Mouse (Mus musculus): ENCODE results near the gene Umad1. TPM values are rescaled to one million over a fixed set of nuclear protein-coding genes. Genes with fewer than 3 reads are reported as not detected.
A peak's percentile ranks its signal among the peaks of the same experiment; 100 is the strongest.

Umad1 gene
- polyA plus RNA-seq, 1 experiment from 2014 or later, result 15.7 TPM

DNA sequence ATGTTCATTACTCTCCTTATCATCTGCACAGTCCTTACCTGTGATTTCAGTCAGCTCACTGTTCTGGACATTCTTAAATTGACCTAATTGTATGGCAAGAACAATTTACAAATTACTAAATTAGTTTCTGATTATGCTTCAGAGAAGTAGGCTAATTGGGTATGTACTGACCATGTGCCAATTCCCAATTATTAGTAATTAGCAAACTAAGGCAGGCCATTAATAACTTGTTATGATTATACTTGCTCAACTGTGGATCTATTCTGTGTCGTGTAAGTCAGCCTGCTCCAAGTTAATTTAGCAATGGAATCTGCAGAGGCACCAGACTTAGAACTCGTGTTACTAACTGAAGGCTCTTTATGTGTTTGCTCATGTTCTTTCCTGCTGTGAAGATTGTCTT, 114.0 kb downstream of the Umad1 start:
- H3K4me1 ChIP-seq (replicated peaks), result no peaks in the 10 kb centered on the region
- H3K9me3 ChIP-seq (replicated peaks), result no peaks in the 10 kb centered on the region
- 61% methylated on average over 2 of the region's 2 CpGs for WGBS (ENCODE audit: insufficient replicate concordance)
- no peak overlapping the region for H3K4me2 ChIP-seq
- DNase-seq (no peak), ATAC-seq (ENCODE audit: low read depth) (no peak)
- H3K27me3 ChIP-seq, result no peaks in the 10 kb centered on the region
- no peaks in the 10 kb centered on the region for H3K36me3 ChIP-seq
- H3K9ac ChIP-seq, result no peak overlapping the region
- no peak overlapping the region for H3K4me3 ChIP-seq (replicated peaks)
- H3K27ac ChIP-seq, result no peak overlapping the region

DNA sequence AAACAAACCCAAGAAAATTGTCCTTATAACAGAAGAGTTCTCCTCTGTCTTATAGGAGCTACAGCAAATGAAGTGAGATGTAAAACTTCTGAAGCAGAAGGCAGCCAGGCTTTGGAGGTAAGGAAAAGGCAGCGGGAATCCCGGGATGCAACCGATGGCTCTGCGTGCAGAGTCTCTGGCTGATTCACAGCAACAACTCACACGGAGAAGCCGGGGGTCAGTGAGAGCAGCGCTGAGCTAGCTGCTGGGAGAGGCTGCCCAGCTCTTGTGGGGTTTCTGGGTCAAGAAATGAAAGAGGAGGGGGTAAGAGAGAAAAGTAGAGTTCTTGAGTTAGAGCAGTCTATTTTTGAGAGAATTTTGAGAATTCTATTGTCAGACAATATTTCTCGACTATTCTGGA, 114.8 kb downstream of the Umad1 start:
- WGBS (ENCODE audit: insufficient replicate concordance), result 76% methylated on average over 8 of the region's 8 CpGs
- DNase-seq, result no peak

DNA sequence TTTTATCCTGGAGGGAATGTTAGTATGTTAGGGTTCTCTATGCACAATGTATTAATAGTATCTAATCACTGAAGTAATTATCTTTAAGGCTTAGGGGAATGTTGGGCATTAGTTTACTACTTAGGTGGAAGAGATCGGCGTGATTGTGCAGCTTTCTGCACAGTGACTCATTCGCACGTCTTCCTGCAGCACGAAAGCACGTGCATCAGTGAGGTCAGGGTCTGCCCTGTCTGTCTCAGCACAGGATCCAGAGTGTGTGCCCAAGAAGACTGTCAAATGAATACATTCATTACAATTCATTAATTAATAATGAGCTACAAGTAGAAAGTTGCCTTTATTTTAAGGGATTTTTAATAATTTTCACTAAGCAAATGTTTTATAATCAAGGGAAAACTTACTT, 115.2 kb downstream of the Umad1 start:
- H3K27me3 ChIP-seq, result no peaks in the 10 kb centered on the region
- no peak overlapping the region for H3K27ac ChIP-seq
- H3K4me3 ChIP-seq (replicated peaks), result no peak overlapping the region
- 79% methylated on average over 6 of the region's 6 CpGs for WGBS (ENCODE audit: insufficient replicate concordance)
- H3K4me2 ChIP-seq, result no peak overlapping the region
- H3K9ac ChIP-seq, result no peak overlapping the region
- ATAC-seq (ENCODE audit: low read depth) (no peak), DNase-seq (no peak)
- H3K36me3 ChIP-seq, result no peaks in the 10 kb centered on the region
- no peaks in the 10 kb centered on the region for H3K9me3 ChIP-seq (replicated peaks)
- no peaks in the 10 kb centered on the region for H3K4me1 ChIP-seq (replicated peaks)

More for the DNA sequence above, 114.8 kb downstream of the Umad1 start:
- Histone ChIP-seq H3K4me1 (replicated peaks) (no peaks in the 10 kb centered on the region), H3K9me3 (replicated peaks) (no peaks in the 10 kb centered on the region), H3K27ac (no peak overlapping the region), H3K27me3 (no peaks in the 10 kb centered on the region), H3K36me3 (no peaks in the 10 kb centered on the region), H3K4me3 (replicated peaks) (no peak overlapping the region), H3K9ac (no peak overlapping the region), H3K4me2 (no peak overlapping the region)
- ATAC-seq (ENCODE audit: low read depth), result no peak

DNA sequence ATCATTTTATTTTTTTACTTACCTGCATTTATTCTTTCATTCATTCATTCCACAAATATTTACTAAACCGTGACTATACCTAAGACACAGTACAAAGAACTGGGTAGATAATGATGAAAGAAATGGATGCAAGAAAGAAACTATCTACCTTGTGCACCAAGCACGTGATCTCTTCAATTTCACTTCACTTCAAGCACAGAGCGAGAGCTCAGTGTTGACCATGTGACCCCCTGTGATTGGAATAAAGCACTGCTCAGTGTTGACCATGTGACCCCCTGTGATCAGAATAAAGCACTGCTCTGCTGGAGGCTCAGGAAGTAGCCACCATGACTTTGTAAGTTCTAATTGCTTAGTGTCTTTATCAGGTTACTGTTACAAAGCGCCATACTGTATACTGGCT, 115.6 kb downstream of the Umad1 start:
- H3K36me3 ChIP-seq, result no peaks in the 10 kb centered on the region
- H3K27me3 ChIP-seq, result no peaks in the 10 kb centered on the region
- DNase-seq (no peak), ATAC-seq (ENCODE audit: low read depth) (no peak)
- H3K4me1 ChIP-seq (replicated peaks), result no peaks in the 10 kb centered on the region
- H3K4me2 ChIP-seq, result no peak overlapping the region
- no peak overlapping the region for H3K27ac ChIP-seq
- H3K9me3 ChIP-seq (replicated peaks), result no peaks in the 10 kb centered on the region
- 80% methylated on average over 4 of the region's 4 CpGs for WGBS (ENCODE audit: insufficient replicate concordance)
- no peak overlapping the region for H3K9ac ChIP-seq
- no peak overlapping the region for H3K4me3 ChIP-seq (replicated peaks)

DNA sequence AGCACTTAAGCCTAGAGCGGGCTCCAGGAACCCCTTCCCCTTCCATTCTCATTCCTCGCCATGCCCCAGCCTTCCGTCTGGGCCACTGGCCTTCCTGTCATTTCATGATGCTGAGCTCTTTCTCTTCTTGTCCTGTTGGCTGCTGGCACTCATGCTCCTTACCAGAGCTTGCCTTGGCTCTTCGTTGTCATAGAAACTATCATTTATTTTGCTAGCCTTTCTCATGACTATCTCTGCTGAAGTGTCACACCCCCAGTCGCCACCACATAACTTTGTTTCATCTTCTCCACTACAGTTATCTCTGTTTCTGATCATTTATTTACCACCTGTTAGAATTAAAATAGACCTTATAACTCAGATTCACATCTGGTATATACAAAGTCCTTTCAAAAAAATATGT, 117.3 kb downstream of the Umad1 start:
- DNase-seq (no peak), ATAC-seq (ENCODE audit: low read depth) (no peak)
- Histone ChIP-seq H3K9ac (no peak overlapping the region), H3K36me3 (no peaks in the 10 kb centered on the region), H3K4me3 (replicated peaks) (no peak overlapping the region), H3K4me2 (no peak overlapping the region), H3K4me1 (replicated peaks) (no peaks in the 10 kb centered on the region), H3K27me3 (no peaks in the 10 kb centered on the region), H3K27ac (no peak overlapping the region), H3K9me3 (replicated peaks) (no peaks in the 10 kb centered on the region)
- 79% methylated on average over 5 of the region's 5 CpGs for WGBS (ENCODE audit: insufficient replicate concordance)

DNA sequence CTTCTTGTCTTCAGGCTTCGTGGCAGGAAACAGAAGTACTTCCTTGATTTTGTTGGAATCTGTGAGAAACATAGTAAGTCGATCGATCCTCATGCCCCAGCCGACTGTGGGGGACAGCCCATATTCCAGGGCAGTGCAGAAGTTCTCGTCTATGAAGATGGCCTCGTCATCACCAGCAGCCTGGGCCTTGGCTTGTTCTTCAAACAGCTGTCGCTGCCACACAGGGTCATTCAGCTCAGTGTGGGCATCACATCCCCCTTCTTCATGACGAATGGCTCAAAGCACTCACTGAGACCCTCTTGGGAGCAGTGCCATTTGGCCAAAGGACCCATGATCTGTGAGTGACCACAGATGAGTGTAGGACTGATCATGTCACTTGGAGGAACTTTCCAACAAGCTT, 118.6 kb downstream of the Umad1 start:
- Histone ChIP-seq H3K4me3 (replicated peaks) (no peak overlapping the region), H3K9ac (no peak overlapping the region), H3K27me3 (no peaks in the 10 kb centered on the region), H3K4me2 (no peak overlapping the region), H3K36me3 (no peaks in the 10 kb centered on the region), H3K4me1 (replicated peaks) (no peaks in the 10 kb centered on the region), H3K9me3 (replicated peaks) (no peaks in the 10 kb centered on the region), H3K27ac (no peak overlapping the region)
- ATAC-seq (ENCODE audit: low read depth) (no peak), DNase-seq (no peak)
- WGBS (ENCODE audit: insufficient replicate concordance), result 48% methylated on average over 8 of the region's 8 CpGs

DNA sequence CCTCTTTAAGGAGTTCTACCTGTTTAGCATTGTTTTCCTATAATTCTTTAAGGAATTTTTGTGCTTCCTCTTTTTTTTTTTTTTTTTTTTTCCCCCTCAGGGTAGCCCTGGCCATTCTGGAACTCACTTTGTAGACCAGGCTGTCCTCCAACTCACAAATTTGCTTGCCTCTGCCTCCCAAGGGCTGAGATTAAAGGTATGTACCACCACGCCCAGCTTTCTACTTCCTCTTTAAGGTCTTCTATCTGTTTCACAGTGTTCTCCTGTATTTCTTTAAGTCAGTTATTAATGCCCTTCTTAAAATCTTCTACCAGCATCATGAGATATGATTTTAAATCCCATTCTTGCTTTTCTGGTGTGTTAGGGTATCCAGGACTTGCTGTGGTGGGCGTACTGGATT, 130.2 kb downstream of the Umad1 start:
- H3K27ac ChIP-seq, result no peak overlapping the region
- H3K9ac ChIP-seq, result no peak overlapping the region
- H3K9me3 ChIP-seq (replicated peaks), result no peaks in the 10 kb centered on the region
- H3K4me3 ChIP-seq (replicated peaks), result no peak overlapping the region
- DNase-seq (no peak), ATAC-seq (ENCODE audit: low read depth) (no peak)
- 81% methylated on average over 2 of the region's 2 CpGs for WGBS (ENCODE audit: insufficient replicate concordance)
- H3K36me3 ChIP-seq, result no peaks in the 10 kb centered on the region
- H3K4me1 ChIP-seq (replicated peaks), result peaks cover 8% of the 10 kb centered on the region
- no peaks in the 10 kb centered on the region for H3K27me3 ChIP-seq
- H3K4me2 ChIP-seq, result no peak overlapping the region

DNA sequence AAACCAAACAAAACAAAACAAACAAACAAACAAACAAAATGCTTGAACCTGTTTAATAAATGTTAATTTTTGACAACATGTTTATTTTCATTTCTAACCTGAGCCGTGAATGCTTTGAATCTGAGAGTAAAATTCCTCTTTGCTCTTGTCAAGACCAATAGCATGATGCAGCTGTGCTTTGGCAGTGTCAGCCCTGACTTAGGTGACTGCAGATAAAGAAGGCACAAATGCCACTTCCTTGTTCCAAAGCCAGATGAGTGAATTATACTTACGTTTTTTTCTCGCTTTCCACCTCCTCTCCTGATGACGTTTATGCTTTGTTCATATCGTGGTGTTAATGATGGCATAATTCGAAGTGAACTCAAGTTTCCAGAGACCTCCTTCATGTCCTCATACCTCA, 131.2 kb downstream of the Umad1 start:
- Histone ChIP-seq H3K4me1 (replicated peaks) (peaks cover 8% of the 10 kb centered on the region), H3K36me3 (no peaks in the 10 kb centered on the region), H3K4me2 (no peak overlapping the region), H3K9ac (no peak overlapping the region), H3K9me3 (replicated peaks) (no peaks in the 10 kb centered on the region), H3K27me3 (no peaks in the 10 kb centered on the region), H3K27ac (no peak overlapping the region), H3K4me3 (replicated peaks) (no peak overlapping the region)
- no peak for DNase-seq
- WGBS (ENCODE audit: insufficient replicate concordance), result 80% methylated on average over 6 of the region's 6 CpGs
- ATAC-seq (ENCODE audit: low read depth), result no peak

DNA sequence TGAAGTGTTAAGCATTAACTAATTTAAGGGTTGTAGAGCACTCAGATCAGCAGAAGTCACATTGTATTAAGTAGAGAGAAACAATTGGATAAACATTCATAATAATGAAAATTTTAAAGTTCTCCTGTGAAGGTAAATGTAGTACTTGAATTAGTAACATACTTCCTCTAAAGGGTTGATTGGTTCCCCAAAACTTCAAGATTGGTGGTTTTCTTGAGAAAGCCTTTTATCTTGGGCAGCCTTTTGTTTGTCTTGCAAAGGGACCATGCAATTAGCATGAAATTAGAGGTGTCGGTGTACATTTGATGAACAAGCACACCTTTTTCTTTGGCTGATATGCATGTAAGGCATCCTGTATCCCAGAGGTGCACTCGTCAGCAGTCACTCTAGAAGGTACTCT, 131.8 kb downstream of the Umad1 start:
- no peak for DNase-seq
- H3K36me3 ChIP-seq, result no peaks in the 10 kb centered on the region
- peaks cover 8% of the 10 kb centered on the region for H3K4me1 ChIP-seq (replicated peaks)
- no peak overlapping the region for H3K9ac ChIP-seq
- no peak overlapping the region for H3K4me2 ChIP-seq
- no peaks in the 10 kb centered on the region for H3K9me3 ChIP-seq (replicated peaks)
- WGBS (ENCODE audit: insufficient replicate concordance), result 75% methylated on average over 2 of the region's 2 CpGs
- no peak for ATAC-seq (ENCODE audit: low read depth)
- H3K27ac ChIP-seq, result no peak overlapping the region
- H3K4me3 ChIP-seq (replicated peaks), result no peak overlapping the region
- no peaks in the 10 kb centered on the region for H3K27me3 ChIP-seq

DNA sequence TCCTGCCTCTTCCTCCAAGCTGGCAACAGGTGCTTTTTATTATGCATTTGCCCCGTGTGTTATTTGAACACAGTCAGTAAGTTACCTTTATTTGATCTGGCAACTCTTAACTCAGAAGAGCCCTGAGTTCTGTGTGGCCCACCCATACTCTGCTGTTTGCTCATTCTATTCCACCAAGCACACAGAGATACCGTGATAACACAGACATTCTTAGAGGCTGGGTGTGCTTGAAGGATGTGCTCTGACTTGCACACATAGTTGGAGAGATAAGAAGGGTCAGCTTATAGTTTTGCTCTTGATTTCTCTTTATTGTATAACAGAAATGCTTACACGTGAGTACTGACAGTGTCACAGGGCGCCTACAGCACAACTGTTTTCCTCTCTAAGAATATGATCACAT, 133.9 kb downstream of the Umad1 start:
- peak; percentile 13 for DNase-seq
- ATAC-seq (ENCODE audit: low read depth), result peak; percentile 84
- WGBS (ENCODE audit: insufficient replicate concordance), result 38% methylated on average over 4 of the region's 4 CpGs

DNA sequence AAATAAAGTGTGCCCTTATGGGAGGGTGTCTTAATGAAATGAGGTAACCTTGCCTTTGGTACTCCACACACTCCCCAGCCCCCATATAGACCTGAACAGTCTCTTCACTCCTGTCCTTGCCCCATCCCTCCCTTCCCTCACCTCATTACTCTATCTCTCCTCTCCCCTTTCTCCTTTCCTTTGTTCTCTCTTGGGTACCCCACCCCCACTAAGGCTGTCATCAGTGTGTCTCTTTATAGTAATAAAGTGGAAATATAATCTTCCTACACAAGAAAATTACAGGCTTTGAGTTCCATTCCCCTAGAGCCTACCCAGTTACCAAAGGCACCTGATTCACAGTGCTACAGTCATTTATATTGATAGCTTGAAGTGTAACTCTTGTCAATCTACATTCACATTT, 135.0 kb downstream of the Umad1 start:
- Histone ChIP-seq H3K4me3 (replicated peaks) (no peak overlapping the region), H3K9ac (no peak overlapping the region), H3K9me3 (replicated peaks) (no peaks in the 10 kb centered on the region), H3K4me1 (replicated peaks) (peaks cover 8% of the 10 kb centered on the region), H3K4me2 (no peak overlapping the region), H3K27me3 (no peaks in the 10 kb centered on the region), H3K36me3 (no peaks in the 10 kb centered on the region), H3K27ac (no peak overlapping the region)
- ATAC-seq (ENCODE audit: low read depth) (no peak), DNase-seq (no peak)

More for the DNA sequence above, 133.9 kb downstream of the Umad1 start:
- H3K4me1 ChIP-seq (replicated peaks), result peaks cover 8% of the 10 kb centered on the region
- H3K36me3 ChIP-seq, result no peaks in the 10 kb centered on the region
- no peak overlapping the region for H3K27ac ChIP-seq
- no peak overlapping the region for H3K4me3 ChIP-seq (replicated peaks)
- no peaks in the 10 kb centered on the region for H3K9me3 ChIP-seq (replicated peaks)
- no peak overlapping the region for H3K9ac ChIP-seq
- H3K27me3 ChIP-seq, result no peaks in the 10 kb centered on the region
- H3K4me2 ChIP-seq, result no peak overlapping the region

DNA sequence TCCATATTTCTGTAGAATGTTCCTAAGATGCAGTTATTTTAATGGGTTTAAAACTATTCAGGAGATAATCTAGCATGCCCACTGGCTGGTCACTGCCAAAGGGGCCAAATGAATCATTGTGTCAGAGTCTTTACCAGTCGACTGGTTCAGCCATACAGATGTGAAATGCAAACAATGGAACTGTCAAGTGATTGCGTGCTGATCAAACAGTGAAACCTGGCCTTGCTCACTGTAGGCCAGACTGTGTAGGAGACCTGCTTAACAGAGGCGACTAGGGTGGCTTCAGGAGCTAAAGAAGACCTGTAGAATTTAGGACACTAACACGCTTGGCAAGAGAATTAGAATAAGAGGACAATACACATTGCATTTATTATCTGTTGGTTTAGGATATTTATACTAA, 136.0 kb downstream of the Umad1 start:
- Histone ChIP-seq H3K27me3 (no peaks in the 10 kb centered on the region), H3K9me3 (replicated peaks) (no peaks in the 10 kb centered on the region), H3K9ac (no peak overlapping the region), H3K4me1 (replicated peaks) (peaks cover 8% of the 10 kb centered on the region), H3K4me3 (replicated peaks) (no peak overlapping the region), H3K36me3 (no peaks in the 10 kb centered on the region), H3K27ac (no peak overlapping the region), H3K4me2 (no peak overlapping the region)
- WGBS (ENCODE audit: insufficient replicate concordance), result 55% methylated on average over 4 of the region's 4 CpGs
- DNase-seq (no peak), ATAC-seq (ENCODE audit: low read depth) (no peak)

DNA sequence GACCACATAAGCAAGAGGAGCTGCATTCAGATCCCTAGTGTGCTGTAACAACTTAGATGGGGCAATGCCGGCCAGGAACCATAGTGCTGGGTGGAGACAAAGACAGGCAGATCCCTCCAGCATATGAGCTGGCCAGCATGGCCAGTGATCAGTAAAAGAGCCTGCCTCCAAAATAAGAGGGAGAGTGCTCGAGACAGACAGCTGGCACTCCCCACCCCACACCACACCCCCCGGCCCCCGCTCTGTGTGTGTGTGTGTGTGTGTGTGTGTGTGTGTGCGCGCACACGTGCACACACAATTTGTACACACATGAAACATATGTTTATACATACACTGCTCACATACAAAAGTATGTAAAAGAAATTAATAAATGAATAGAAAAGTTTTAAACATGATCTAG, 138.2 kb downstream of the Umad1 start:
- Histone ChIP-seq H3K9ac (no peak overlapping the region), H3K4me2 (no peak overlapping the region), H3K9me3 (replicated peaks) (no peaks in the 10 kb centered on the region), H3K27ac (no peak overlapping the region), H3K4me1 (replicated peaks) (peaks cover 8% of the 10 kb centered on the region), H3K36me3 (peaks cover 2% of the 10 kb centered on the region; the same call in 1 of the 2 replicates), H3K27me3 (no peaks in the 10 kb centered on the region), H3K4me3 (replicated peaks) (no peak overlapping the region)
- ATAC-seq (ENCODE audit: low read depth) (no peak), DNase-seq (no peak)
- 83% methylated on average over 7 of the region's 7 CpGs for WGBS (ENCODE audit: insufficient replicate concordance)

Data from liver, embryonic 13.5 days (tissue).